Mouse (Mus musculus): ENCODE data around the gene Rhoj.
"Not testable (repeated sequence)": the region's sequence is repeated elsewhere in the genome, so short reads cannot be mapped to it uniquely, and the experiment has no call there.

Rhoj gene

DNA sequence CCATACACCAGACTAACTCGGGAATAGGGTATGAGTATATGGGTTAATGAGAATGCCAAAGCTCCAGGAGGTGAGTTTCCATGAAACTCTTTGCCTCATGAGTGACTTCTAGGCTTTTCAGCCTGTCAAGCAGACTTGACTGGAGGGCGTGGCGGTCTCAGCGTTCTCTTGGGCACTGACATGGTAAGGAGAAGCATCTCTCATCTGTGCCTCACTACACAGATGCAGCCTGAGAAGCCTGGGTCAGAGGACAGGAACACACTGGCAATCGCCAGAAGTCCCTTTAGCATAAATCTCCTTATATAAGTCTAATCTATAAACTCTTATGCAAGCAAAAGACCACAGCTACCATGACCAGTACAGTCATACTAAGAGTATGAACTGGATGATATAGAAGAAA is 41.4 kb downstream of the Rhoj start:
- not testable (repeated sequence) for DNase-seq (ENCODE audit: extremely low spot score)

GRCm38 (mm10) chr12:75350750-75351149 is 42.6 kb downstream of the Rhoj start:
- DNase-seq (ENCODE audit: extremely low spot score) = no peak

- DNase-seq (ENCODE audit: extremely low spot score) = no peak
These were observed 43.7 kb downstream of the Rhoj start for GRCm38 (mm10) chr12:75351846-75352245.

GRCm38 (mm10) chr12:75352410-75352809 is 44.3 kb downstream of the Rhoj start:
- DNase-seq (ENCODE audit: extremely low spot score) = no peak

DNA sequence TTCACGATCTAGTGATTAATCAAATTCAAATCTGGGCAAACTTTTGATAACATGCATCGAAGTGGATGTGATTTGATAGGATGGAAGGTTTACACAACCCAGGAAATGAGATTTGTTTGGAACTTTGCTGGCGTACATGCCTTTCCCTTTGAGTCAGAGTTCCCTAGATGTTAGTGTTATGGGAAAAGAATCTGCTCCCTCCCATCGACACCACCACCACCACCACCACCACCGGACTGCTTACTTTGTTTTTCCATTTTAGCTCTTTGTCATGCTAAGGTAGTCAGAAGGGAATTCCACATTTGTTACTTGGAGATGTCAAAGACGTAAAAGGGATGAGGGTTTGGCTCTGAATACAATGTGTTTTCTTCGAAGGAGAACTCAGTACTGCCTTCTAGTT is 46.2 kb downstream of the Rhoj start:
- no peak for DNase-seq (ENCODE audit: extremely low spot score)

DNA sequence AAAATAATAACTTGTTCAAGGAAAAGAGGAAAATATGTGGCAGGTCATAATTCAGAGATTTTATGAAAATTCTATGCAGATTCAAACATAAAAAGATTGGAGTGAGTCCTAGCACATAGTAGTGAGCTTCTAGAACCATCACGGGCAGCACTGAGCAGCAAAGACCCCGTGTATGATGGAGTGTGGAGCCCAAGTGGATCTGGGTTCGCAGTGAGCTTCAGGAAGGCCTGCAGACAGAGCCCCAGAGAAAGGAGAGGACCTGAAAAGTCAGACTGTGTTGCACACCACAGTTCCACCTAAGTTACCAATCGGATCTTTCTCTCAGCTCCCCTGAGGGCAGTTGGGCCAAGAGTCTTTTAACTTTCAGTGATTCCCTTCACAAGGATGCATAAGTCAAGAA is 49.7 kb downstream of the Rhoj start:
- DNase-seq (ENCODE audit: extremely low spot score) = no peak

GRCm38 (mm10) chr12:75358714-75359113 is 50.6 kb downstream of the Rhoj start:
- no peak for DNase-seq (ENCODE audit: extremely low spot score)

- DNase-seq (ENCODE audit: extremely low spot score) = no peak
These were observed 51.4 kb downstream of the Rhoj start for GRCm38 (mm10) chr12:75359500-75359899.

DNA sequence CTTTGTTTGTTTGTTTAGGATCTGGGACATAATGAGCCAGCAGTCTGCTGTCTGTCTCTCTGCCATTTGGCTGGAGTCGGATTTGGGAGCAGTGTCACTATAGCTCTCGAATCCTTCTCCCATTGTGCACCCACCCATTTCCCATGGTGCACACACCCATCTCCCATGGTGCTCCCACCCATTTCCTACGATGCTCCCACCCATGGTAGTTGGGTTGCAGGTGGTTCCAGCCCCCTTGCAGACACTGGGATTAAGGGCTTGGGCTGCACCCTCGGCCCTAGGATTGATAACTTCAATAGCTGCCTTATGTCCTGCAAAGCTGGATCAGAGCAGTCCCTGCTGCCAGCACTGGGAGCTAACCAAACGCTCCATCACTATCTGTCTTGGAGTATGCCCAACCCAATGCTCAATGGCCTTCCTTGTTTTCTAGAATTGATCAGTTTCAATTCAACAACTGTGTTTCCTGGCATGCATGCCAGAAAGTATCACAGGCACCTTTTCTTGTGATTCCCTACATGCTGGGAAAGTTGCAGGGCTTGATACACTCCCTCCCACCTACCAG is 51.9 kb downstream of the Rhoj start:
- no peak for DNase-seq (ENCODE audit: extremely low spot score)

GRCm38 (mm10) chr12:75362456-75362855 is 54.3 kb downstream of the Rhoj start:
- no peak for DNase-seq (ENCODE audit: extremely low spot score)

GRCm38 (mm10) chr12:75364416-75364815 is 56.3 kb downstream of the Rhoj start:
- no peak for DNase-seq (ENCODE audit: extremely low spot score)

GRCm38 (mm10) chr12:75365621-75366124 is 57.6 kb downstream of the Rhoj start:
- no peak for DNase-seq (ENCODE audit: extremely low spot score)

GRCm38 (mm10) chr12:75367371-75367770 is 59.2 kb downstream of the Rhoj start:
- DNase-seq (ENCODE audit: extremely low spot score) = no peak

DNA sequence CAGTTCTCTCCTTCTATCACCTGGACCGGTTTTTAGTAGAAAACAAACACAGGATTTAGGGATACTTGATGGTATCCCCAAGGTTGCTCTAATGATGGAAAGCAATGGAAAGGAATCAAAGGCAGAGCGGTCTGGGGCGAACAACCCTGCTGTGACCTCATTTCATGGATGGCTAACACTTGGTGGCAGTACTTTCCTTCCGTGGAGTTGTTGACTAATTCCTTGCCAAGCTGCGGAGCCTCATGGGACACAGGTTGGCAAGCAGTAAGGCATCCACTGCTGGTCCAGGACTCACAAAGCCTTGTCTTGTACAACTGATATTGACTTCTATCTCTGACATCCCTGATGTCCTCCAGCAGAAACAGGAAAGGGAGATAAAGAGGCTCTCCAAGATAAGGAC is 60.4 kb downstream of the Rhoj start:
- DNase-seq (ENCODE audit: extremely low spot score) = no peak

DNA sequence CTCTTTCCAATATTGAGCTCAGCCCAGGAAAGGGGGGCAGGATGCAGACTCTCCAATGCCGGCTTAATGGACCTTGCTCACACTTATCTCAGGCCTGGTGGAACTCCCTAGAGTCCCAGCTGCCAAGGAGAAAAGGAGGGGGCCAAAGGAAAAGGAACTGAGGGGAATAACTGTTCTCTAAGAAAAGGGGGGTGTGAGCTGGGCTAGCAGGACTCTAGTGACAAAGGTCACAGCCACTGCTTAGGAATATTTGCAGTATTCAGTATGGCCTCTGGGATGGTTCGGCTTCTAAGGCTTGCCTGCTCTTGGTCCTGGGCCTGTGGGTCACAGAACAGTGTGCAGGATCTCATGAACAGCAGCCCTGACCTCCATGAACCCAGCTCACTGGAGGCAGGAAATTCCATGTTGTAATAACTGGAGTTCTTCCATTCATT is 61.3 kb downstream of the Rhoj start:
- no peak for DNase-seq (ENCODE audit: extremely low spot score)

GRCm38 (mm10) chr12:75374437-75374836 is 66.3 kb downstream of the Rhoj start:
- DNase-seq (ENCODE audit: extremely low spot score) = no peak

- DNase-seq (ENCODE audit: extremely low spot score) = no peak
These were observed 66.9 kb downstream of the Rhoj start for GRCm38 (mm10) chr12:75375060-75375459.

- DNase-seq (ENCODE audit: extremely low spot score) = no peak
These were observed 68.0 kb downstream of the Rhoj start for GRCm38 (mm10) chr12:75376126-75376525.

DNA sequence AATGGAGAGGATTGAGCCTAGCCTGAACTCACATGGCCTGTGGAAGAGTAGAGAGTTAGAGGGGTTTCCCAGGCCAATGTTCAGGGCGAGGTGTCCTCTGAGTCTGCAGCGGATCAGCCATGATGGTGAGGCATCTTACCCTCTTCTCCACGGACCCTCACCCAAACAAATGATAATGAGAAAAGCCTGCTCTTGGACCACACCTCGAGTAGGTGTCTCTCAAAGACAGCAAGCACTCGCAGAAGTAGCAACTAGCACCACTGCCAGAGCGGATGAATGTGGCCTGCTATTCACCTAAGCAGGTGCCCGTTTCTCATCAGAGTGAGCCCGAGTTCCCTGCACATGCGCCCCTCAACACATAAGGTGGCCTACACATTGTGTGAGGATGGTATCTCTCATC is 78.6 kb downstream of the Rhoj start:
- DNase-seq (ENCODE audit: extremely low spot score) = no peak

- no peak for DNase-seq (ENCODE audit: extremely low spot score)
These were observed 79.0 kb downstream of the Rhoj start for GRCm38 (mm10) chr12:75387156-75387555.

- DNase-seq (ENCODE audit: extremely low spot score) = no peak
These were observed 79.7 kb downstream of the Rhoj start for GRCm38 (mm10) chr12:75387846-75388245.

- no peak for DNase-seq (ENCODE audit: extremely low spot score)
These were observed 80.4 kb downstream of the Rhoj start for GRCm38 (mm10) chr12:75388521-75388920.

DNA sequence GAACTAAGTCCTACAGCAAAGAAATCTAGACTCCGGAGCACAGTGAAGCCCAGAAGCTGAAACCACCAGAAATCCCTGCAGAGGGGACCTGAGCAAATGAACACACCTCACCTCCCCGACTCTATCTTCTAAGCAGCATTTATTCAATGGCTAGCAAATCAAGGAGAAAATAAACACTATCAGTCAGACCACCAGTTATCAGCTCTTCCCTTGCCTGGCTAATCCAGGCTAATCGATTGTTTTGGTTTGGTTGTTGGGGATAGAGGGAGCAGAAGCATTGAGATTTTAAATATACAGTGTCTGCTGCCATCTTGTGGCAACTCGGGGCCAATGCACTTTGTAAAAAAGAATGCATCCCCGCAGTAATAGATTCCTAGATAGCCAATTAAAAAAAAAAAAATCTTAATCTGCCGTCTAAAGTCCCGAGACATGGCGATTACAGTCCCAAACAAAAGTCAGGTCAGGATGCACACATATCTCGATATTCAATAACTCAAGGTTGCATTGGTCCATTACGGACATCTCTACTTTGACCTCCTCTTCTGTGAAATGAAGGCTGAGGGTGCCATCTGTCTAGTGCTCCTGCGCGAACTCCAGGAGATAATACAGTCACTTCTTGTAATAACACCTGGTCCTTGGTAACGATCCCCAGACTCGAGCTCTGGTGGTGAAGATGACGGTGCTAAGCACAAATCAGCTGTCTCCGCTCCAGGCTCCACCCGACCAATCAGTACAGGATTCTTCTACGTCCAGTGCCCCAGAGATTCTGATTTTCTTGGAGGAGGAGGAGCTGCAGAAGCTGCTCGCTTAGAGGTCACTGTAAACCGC is 81.4 kb downstream of the Rhoj start:
- DNase-seq (ENCODE audit: extremely low spot score) = peak; percentile 51
